9 mouse cellular contexts compared by ENCODE assay signal in genomic region chr8:120375170-120375569, GRCm38 (mm10).
A peak's percentile ranks its signal among the peaks of the same experiment; 100 is the strongest.
DNase-seq lines count a peak whose midpoint lies in the region; ATAC-seq lines count a peak whose summit lies in the region.
"Had no signal": no experiment of that assay in that cellular context is flagged by ENCODE, and none has a peak within 500 bp of the region (broad histone marks: within the 10 kb centered on the region; RNA-seq: fewer than 3 reads in every experiment).

No protein-coding gene starts in this region.

- H3K27me3 ChIP-seq in heart, embryonic 10.5 days (ENCODE audit: insufficient read depth, poor library complexity, severe bottlenecking), result peaks cover 2% of the 10 kb centered on the region; the same call in 1 of the 2 replicates
- H3K27me3 ChIP-seq in hindbrain, embryonic 13.5 days, result no peaks in the 10 kb centered on the region
- H3K27me3 ChIP-seq in liver, embryonic 15.5 days, result no peaks in the 10 kb centered on the region

- peaks cover 97% of the 10 kb centered on the region for H3K4me1 ChIP-seq in heart, embryonic 10.5 days
- peaks cover 88% of the 10 kb centered on the region for H3K4me1 ChIP-seq in hindbrain, embryonic 13.5 days (replicated peaks)
- H3K4me1 ChIP-seq in liver, embryonic 15.5 days (replicated peaks), result peaks cover 96% of the 10 kb centered on the region

- no peak for DNase-seq in heart, embryonic 10.5 days (ENCODE audit: low spot score)
- no peak for DNase-seq in heart, adult 8-10 months (ENCODE audit: low spot score)
- peak; percentile 71 for DNase-seq in WW6 (ENCODE audit: low read depth, low spot score)
- no peak for DNase-seq in adrenal gland, postnatal 25 days
- DNase-seq in layer of hippocampus, postnatal 25 days (ENCODE audit: extremely low spot score in 1 of 2, low spot score in 1 of 2), result no peak
- DNase-seq in frontal cortex, postnatal 36 days (ENCODE audit: low spot score in 2 of 2), result no peak

- H3K9me3 ChIP-seq in heart, embryonic 10.5 days, result no peaks in the 10 kb centered on the region
- H3K9me3 ChIP-seq in hindbrain, embryonic 13.5 days, result no peaks in the 10 kb centered on the region
- no peaks in the 10 kb centered on the region for H3K9me3 ChIP-seq in liver, embryonic 15.5 days (replicated peaks)

- no peak overlapping the region for H3K9ac ChIP-seq in hindbrain, embryonic 13.5 days
- H3K9ac ChIP-seq in liver, embryonic 15.5 days, result peak overlapping the region; percentile 60

- WGBS in heart, embryonic 10.5 days, result 31% methylated on average over 5 of the region's 5 CpGs
- 25% methylated on average over 5 of the region's 5 CpGs for WGBS in hindbrain, embryonic 13.5 days
- WGBS in liver, embryonic 15.5 days (ENCODE audit: insufficient replicate concordance), result 9% methylated on average over 5 of the region's 5 CpGs

- H3K36me3 ChIP-seq in heart, embryonic 10.5 days, result no peaks in the 10 kb centered on the region
- H3K36me3 ChIP-seq in hindbrain, embryonic 13.5 days, result no peaks in the 10 kb centered on the region
- no peaks in the 10 kb centered on the region for H3K36me3 ChIP-seq in liver, embryonic 15.5 days (replicated peaks)

- peak overlapping the region; percentile 90 for H3K27ac ChIP-seq in heart, embryonic 10.5 days
- H3K27ac ChIP-seq in hindbrain, embryonic 13.5 days, result peak overlapping the region; percentile 79
- H3K27ac ChIP-seq in liver, embryonic 15.5 days (replicated peaks), result peak overlapping the region; percentile 98
- H3K27ac ChIP-seq: macrophage had no signal

- H3K4me2 ChIP-seq in hindbrain, embryonic 13.5 days, result no peak overlapping the region
- H3K4me2 ChIP-seq in liver, embryonic 15.5 days, result peak overlapping the region; percentile 23; the same call in 1 of the 2 replicates

- ATAC-seq in hindbrain, embryonic 13.5 days (ENCODE audit: low FRiP score), result peak; percentile 23; the same call in 1 of the 2 replicates
- no peak for ATAC-seq in liver, embryonic 15.5 days (ENCODE audit: insufficient read depth)

- H3K4me3 ChIP-seq in heart, embryonic 10.5 days, result no peak overlapping the region
- H3K4me3 ChIP-seq in hindbrain, embryonic 13.5 days, result no peak overlapping the region
- H3K4me3 ChIP-seq in liver, embryonic 15.5 days (replicated peaks), result no peak overlapping the region
